Mouse (Mus musculus): ENCODE measurements around the gene Nop58.
A peak's percentile ranks its signal among the peaks of the same experiment; 100 is the strongest.
"Not testable (repeated sequence)": the region's sequence is repeated elsewhere in the genome, so short reads cannot be mapped to it uniquely, and the experiment has no call there.

Gene Nop58

DNA sequence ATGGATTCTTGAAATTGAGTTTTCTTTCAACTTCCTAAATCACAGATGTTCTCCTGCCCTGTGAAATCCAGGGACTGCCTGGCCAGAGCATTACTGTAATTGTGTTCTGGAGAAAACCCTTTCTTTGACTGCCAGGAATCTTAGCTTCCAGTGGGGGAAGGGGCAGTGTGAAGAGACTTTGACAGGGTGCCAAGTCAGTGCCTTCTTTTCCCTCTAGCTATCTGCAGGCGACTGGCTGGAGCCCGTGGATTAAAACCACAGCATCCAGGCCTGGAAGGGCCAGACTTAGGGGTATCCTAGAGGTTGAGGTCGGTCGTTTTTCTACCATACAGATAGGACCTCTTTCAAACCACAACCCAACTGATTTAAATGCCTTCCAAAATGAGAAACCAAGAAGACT, 40.9 kb downstream of the Nop58 start:
- peak; percentile 36 for DNase-seq

DNA sequence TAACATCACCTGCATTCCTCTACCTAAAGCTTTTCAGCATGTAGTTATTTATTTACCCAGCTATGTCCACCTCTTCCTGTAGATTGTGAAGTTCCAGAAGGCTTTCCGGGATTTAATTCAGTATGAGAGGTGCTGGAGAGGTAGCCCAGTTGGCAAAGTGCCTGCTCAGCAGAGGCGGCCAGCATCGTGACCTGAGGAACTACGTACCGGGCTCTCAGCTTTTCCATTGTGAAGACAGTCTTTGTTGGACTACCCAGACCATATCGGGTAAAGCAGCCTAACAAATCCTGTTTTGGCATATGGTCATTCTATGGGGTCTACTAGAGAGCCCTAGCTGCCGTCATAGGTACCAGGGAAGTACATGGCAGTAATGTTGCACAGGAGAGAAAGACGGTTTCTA, 45.3 kb downstream of the Nop58 start:
- DNase-seq = peak; percentile 21

DNA sequence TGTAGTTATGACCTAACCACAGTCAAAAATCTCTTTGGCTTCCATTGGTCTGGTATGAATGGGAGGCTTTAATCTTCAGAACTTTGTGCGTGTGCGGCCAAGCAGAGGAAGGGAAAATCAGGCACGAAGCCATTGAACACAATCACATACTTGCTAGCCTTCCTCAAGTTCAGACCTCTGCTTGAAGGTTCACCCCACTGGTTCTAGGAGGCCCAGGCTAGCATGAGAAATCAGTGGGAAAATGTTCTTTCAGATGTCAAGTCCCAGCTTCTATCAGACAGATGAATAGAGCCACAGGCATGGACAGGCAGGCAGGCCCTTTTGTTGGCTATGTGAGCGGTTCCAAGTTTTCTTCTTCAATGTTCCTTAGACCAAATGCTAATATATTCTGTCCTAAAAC, 46.0 kb downstream of the Nop58 start:
- DNase-seq = no peak

DNA sequence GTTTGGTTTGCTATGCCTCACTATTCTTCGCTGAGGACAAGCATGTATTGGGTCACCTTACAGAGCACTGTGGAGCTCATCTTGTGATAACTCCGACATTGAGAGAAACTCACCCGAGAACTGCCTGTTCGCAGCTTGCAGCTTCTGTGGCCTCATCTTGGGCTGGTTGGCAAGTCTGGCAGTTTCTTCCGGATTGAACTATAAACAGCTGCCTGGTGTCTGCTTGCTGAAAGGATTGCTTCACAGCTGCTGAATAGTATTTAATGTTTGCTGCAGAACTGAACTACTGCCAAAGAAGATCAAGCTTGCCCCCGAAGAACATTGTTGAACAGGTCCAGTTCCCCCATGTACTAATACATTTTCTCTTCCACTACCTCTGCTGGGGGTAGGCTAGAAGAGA, 49.3 kb downstream of the Nop58 start:
- DNase-seq = no peak

DNA sequence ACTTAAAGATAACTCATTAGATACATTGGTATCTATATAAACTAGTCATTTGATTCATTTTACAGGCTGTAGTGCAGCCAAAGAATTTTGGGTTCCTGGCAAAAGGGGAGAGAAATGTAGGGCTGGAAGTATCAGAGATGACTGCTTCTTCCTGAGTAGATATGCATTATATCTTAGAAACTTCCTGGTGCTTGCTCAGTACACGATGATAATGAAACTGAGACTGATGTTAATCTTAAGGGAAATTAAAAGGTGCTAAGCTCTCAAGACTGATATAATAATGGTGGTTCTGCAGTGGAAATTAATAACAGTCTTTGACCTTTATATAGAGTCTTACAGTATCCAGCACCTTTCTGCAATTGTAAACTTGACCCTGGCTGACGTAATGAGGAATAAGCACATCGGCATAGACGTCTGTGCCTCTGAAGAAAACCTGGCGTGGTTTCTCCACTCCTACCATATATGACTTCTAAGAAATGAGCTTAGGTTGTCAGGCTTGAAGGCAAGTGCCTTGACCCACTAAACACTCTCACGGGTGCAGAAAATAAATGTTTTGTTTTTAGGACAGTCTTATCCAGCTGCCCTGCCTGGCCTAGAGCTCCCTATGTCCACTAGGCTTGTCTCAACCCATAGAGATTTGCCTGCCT, 54.1 kb downstream of the Nop58 start:
- no peak for DNase-seq

DNA sequence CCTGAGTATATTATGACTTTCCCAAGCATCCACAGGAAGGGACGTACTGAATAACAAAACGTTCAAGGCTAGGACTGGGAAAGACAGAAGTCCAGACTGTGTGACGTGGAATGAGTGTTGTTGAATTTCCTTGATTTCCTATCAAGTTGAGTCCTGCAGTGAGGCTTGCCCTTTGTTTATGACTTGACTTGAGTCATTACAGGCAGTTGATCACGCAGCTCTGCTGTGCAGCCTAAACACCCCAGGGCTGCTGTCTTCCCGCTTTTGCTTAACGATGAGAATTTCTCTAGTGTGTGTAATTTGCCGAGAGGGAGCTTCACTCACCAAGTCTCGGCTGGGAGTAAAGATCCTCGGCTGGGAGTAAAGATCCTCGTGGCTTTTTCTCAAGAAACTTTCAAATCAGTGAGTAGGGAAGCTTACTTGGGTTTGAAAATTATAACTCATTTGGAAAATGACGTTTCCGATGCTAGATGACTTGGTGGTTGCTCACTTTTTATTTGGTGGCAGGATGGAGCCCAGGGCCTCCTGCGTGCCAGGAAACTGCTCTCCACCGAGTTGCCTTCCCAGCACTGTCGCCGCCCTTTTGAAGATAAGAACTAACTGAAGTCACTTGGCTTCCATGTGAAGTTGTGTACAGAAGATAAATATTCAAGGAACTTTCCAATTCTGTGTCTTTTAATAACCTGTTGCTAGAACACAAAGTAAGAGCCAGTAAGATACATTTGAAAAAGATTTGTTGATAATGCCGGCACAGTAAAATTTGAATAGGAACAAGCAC, 55.0 kb downstream of the Nop58 start:
- DNase-seq = no peak

DNA sequence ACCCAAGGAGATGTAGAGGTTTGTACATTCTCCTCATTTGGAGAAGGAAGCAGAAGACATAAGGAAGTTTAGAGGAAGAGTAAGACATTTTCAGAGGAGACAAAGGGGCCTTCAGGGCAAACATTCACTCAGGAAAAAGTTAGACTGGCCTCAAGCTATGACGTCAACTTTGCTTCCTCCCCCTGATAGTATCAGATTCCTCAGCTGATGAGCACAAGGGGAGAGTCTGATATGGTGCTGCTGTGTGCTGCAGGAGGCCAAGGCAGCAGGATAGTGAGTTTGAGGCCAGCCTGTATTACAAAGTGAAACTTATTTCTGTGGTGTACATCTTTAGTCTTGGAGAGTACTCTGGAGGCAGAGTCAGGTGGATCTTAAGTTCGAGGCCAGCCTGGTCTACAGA, 64.3 kb downstream of the Nop58 start:
- no peak for DNase-seq

DNA sequence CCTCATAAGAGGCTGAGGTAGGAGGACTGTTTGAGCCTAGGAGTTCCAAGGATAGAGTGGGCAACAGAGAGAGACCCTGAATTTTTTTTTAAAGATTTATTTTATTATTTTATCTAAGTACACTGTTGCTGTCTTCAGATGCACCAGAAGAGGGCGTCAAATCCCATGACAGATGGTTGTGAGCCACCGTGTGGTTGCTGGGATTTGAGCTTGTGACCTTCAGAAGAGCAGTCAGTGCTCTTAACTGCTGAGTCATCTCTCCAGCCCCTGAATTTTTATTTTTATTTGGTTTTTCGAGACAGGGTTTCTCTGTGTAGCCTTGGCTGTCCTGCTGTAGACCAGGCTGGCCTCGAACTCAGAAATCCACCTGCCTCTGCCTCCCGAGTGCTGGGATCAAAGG, 65.0 kb downstream of the Nop58 start:
- DNase-seq = not testable (repeated sequence)

DNA sequence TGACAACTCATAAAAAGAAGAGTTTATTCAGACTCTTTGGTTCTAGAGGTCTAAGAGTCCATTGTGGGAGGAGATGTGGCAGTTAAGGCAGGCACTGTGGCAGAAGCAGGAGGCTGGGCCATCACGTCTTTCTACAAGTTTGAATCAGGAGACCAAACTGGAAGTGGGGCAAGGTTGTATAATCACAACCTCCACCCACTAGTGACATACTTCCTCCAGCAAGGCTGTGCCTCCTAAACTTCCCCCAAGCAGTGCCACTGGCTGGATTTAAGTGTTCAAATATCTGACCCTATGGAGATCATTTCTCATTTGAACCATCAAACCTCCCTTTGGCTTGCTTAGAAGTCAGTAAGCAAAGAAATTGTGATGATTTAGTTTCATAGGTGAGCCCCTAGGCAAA, 70.5 kb downstream of the Nop58 start:
- DNase-seq = no peak

DNA sequence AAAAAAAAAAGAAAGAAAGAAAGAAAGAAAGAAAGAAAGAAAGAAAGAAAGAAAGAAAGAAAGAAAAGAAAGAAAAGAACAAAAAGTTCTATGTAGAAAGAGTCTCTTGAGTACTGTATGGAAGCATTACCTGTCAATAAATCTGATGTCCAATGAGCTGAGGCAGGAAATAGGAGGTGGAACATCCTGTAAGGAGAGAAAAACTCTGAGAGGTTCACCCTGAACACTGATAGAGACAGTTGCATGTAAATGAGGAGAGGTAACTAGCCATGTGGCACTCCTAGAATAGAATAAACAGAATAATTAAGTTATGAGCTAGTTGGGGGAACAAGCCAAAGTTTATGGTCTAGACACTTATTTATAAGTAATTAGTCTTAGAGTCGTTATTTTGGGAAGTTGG, 73.6 kb downstream of the Nop58 start:
- no peak for DNase-seq

DNA sequence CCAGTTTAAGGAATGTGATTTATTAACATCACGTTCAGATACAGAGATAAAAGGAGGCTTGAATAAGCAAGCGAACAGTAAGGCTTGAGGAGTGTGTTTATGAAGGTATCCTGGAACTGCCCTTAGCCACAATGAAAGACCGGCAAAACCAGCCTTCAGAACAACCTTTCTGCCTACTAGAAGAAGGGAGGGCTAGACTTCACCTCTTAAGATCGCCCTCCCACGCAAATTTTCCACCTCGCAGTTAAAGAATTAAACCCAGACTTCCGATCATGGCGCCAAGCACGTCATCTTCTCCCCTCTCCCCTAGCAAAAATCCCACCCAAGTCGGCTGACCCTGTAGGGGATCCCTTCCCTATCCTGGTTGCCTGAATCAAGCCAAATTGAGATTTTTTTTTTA, 77.4 kb downstream of the Nop58 start:
- peak; percentile 41 for DNase-seq

DNA sequence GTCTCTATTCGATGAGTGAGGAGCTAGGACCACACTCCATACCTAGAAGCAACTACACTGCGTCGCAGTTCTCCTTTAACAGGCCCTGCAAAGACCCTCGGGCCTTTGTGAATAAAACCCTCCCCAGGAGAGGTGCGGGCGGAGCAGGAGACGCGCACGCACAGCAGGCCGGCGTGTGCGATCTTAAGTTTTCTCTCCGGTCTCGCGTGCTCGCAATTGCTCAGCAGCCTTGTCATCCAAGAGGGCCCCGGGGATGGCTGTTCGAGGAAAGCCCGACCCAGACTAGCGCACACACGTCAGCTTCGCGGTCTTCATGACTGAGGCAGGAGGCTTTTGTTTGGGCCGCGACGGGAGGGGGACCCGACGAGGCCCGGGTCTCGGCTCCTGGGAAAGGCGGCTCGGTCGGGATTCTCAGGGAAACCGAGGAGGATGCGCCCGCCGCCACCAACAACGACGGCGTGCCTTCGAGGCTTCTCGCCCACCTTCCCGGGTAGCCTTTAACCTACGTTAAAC, 77.9 kb downstream of the Nop58 start:
- DNase-seq = no peak

DNA sequence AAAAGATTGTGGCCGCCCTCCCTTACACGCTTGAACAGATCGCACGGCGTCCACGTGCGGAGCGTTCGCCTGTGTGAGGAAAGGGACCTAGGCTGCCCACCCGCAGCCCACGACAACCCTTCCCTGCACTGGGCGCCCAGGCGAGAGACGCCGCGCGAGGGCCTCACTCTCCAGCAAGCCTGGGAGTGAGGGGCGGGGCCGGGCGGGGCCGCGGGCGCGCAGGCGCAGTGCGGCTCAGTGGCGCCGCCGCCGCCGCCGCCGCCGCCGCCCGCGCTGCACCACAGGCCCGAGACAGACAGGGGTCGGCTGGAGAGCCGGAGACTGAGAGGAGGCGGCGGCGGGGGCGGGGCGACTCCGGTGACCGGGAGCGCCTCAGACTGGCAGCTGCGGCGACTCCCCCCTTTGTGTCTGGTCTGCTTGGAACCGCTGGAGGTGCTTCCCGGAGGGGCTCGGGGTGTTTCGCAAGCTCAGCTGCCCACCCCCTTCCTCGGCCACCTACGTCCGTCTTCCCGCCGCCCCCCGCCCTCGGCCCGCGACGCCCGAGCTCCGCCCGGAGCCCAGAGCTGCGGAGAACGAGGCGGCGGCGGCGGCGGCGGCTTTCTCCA, 78.5 kb downstream of the Nop58 start, which contains the start of gene Bmpr2:
TSS of gene Bmpr2 (plus strand) at position 237 of the 605 bp plus-strand sequence.
- DNase-seq = peak; percentile 94

DNA sequence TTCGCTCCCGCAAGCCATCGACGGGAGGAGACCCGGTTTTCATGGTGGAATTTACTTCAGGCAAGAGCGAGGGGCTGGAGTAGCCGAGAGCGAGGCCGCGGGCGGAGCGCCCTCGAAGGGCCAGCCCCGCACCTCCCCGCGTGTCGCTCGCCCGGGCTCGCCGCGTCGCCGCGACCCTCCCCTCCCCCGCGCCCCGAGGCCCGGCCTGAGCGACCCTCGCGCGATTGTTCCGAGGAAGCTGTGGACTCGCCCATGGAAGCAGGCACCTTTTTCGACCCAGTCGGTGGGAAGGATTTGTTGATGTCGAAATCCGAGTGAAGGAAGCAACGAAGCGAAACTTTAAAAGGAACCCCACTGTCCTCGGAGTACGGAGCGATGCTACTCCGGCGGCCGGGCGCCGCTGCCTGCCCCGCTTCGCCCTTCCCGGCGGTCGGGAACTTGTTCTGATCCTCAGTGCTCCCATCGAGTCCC, 79.0 kb downstream of the Nop58 start:
- peak; percentile 69 for DNase-seq

DNA sequence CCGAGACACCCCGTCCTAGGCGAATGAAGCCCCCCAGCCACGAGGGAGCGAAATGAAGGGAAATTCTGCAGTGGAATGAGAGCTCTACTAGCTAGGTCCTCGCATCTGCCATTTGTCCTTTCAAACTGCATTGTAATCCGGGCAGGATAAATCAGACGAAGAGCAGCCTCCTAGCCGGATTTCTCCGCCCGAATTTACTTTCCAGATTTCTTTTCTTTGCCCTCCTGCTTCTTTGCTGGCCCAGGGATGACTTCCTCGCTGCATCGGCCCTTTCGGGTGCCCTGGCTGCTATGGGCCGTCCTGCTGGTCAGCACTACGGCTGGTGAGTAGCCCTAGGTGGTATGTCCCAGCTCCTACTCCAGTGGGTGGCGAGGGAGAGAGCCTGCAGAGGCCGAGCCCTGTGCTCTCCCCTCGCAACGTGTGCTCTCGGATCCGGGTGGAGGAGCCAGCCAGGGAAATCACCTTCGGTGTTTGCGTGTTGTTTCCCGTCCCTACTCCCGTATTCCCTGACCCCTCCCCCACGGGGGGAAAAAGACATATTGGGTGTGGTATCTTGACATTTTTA, 79.7 kb downstream of the Nop58 start:
- peak; percentile 62 for DNase-seq

DNA sequence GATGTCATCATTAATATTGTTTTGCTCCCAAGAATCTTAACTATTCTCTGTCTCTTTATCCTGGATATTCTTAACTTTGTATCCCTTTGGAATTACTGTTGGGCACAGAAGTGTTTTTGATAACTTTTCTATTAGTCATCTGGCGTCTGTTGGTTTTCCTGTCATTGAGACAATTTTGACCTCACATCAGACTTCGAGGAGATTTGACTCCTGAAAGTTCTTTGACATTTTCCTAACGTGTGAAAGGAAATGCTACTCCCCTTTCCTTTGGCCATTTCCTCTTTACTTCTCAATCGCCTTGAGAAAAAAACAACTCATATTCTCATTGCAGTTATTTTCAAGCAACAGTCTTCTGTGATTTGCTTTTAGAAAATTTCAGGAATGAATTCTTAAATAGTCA, 80.5 kb downstream of the Nop58 start:
- DNase-seq = no peak

DNA sequence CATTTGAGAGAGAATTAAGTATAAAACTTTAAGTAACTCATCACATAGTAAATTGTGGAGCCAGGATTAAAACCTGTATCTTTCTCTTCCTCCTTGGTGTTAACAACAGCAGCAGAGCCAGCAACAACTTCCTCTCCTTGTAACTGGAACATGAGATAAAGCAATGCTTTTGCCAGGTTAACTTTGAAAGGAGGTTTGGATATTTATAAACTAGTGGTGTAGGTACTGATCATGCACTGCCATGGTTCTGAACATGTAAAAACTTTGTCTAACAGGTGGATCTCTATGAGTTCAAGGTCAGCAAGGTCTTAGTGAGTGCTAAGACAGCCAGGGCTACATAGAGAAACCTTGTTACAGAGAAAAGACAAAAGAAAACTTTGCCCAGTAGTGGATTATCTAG, 81.9 kb downstream of the Nop58 start:
- DNase-seq = no peak
